Mouse (Mus musculus) cerebellum, adult 2 months (tissue): ENCODE measurements around the gene Fgfr2.

ENCODE experiments used
- CTCF ChIP-seq: fragments of 200-500 bp; IDR thresholded peaks from 2 replicates; pipeline ENCODE4 v1.5.1; 2011; ENCODE audit warnings: low read depth, mild to moderate bottlenecking, control low read depth, low read length, moderate library complexity, borderline replicate concordance; ENCODE audit not compliant: insufficient read depth
- POLR2A ChIP-seq: fragments of 200-500 bp; IDR thresholded peaks from 2 replicates; pipeline ENCODE4 v1.6.1; 2011; ENCODE audit warnings: low read length, control low read depth, borderline replicate concordance; ENCODE audit not compliant: insufficient read depth

DNA sequence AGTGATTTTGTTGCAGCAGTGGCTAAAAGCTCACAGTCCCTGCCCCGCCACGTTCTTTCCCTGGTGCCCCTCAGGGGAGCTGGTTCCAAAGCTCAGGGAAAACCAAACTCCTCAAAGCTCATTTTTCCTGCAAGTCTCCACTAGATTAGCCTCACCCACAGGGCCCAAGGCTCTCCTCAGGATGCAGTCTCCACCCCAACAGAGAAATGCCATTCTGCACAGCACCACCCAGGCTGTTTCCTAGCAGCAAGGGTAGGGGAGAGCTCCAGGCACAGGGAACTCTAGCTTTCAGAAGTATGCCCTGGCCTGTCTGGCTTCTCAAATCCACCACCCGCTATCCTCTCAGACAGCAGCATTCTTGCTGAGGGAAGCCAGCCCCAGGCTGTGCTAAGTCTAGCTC, 888.9 kb downstream of the Fgfr2 start:
- no peak for TF ChIP-seq POLR2A
- no peak for TF ChIP-seq CTCF
